Mouse (Mus musculus) thymus, adult 2 months (tissue): Measurements from ENCODE around the gene Cntn5.

Source experiments
- CTCF ChIP-seq: fragments of 200-500 bp; IDR thresholded peaks from 2 replicates; pipeline ENCODE4 v1.5.1; 2012; ENCODE audit warnings: mild to moderate bottlenecking, control low read depth, low read length, moderate library complexity, borderline replicate concordance; ENCODE audit not compliant: control insufficient read depth, poor library complexity, insufficient read depth; ENCODE audit errors: extremely low read depth
- POLR2A ChIP-seq: fragments of 200-500 bp; IDR thresholded peaks from 2 replicates; pipeline ENCODE4 v1.6.1; 2012; ENCODE audit warnings: mild to moderate bottlenecking, low read length, control low read depth, moderate library complexity; ENCODE audit not compliant: control insufficient read depth, poor library complexity, insufficient read depth; ENCODE audit errors: extremely low read depth

GRCm38 (mm10) chr9:9886210-9886609 lies 1018.4 kb downstream of the Cntn5 start:
- TF ChIP-seq CTCF (no peak), POLR2A (no peak)
